Mouse (Mus musculus): ENCODE measurements around the gene Tspan10.

The Tspan10 gene

GRCm38 (mm10) chr11:120492878-120493203 lies 50.4 kb downstream of the Tspan10 start:
- no peak for DNase-seq (ENCODE audit: low spot score)

DNA sequence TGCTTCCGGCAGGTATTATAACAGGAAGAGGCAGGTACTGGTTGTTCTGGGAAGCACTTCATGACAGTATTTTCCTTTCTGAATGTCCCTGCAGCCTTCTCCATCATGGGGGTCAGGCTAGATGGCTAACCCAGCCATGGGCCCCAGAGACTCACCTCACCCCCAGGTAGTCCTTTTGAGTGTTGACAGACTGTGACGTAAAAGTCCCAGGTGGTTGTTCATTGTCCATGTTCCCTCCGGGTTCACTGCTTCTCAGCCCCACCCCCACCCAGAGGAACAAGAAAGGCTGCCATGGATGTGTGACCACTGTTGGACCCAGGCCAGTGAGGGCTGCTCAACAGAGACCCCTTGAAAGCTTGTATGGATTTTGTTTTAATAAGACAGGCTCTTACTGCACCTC lies 50.9 kb downstream of the Tspan10 start:
- no peak for DNase-seq (ENCODE audit: low spot score)

- no peak for DNase-seq (ENCODE audit: low spot score)
Measured at GRCm38 (mm10) chr11:120493911-120494310, 51.5 kb downstream of the Tspan10 start.

Data from urinary bladder, postnatal 14 days (tissue).